Mouse (Mus musculus): ENCODE results near the gene Plcz1.

DNA sequence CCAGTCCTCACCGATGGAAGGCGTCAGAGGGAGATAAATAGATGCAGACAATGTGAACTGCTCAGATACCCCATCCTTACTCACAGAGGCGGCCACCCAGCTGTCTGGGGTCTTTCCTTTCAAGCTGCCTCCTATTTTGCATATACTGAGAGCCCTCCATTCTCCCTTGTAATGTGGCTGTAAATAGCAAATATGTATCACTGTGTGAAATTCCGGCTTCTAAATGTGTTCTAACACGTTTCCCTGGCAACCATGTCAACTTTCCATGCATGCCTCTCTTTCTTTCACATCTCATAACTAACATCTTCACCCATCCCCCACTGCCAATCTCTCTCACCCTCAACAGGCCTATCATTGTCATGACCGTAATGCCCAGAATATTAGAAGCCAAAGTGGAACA, 74.6 kb downstream of the Plcz1 start:
- TF ChIP-seq CTCF (IDR thresholded peaks at IDR 0.05; ENCODE audit: borderline replicate concordance, extremely low read depth, insufficient read depth, insufficient read length) (no peak), POLR2A (IDR thresholded peaks at IDR 0.05; ENCODE audit: borderline replicate concordance, extremely low read depth, insufficient read depth, insufficient read length, poor library complexity, severe bottlenecking) (no peak)
